8 mouse cellular contexts compared by ENCODE assay signal in the genomic region with DNA sequence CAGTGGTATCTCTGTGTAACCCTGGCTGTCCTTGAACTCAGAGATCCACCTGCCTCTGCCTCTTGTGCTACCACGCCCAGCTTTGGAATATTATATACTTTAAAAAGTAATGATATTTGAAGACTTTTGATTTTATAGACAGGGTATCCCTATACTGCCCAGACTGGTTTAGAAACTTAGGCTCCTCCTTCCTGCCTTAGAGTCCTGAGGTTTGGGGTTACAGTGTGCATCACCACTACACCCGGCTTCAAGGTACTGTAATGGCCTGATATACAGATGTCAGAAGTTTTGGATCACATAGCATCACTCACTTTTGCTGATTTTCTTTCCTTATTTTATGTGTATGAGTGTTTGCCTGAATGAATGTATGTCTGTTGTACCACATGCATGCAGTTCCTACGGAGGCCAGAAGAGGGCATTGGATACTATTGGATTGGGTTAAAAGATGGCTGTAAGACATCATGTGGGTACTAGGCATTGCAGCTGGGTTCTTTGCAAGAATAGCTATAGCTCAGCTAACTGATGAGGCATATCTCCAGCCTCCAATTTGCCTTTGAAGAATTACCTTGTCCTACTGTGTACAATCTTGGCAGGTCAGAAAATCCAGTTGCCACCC. TPM values are rescaled to one million over a fixed set of nuclear protein-coding genes. Genes with fewer than 3 reads are reported as not detected.
DNase-seq lines count a peak whose midpoint lies in the region; ATAC-seq and TF ChIP-seq lines count a peak whose summit lies in the region.

No protein-coding gene starts in this region.

- DNase-seq in heart, postnatal 10 days, result peak; percentile 24 to 59
- no peak for DNase-seq in heart, embryonic 10.5 days (ENCODE audit: low spot score)
- peak; percentile 26 to 58 for DNase-seq in CD8-positive naive resting alpha-beta T cell, adult 2 months (ENCODE audit: low read depth in 2 of 2, low spot score in 2 of 2)
- DNase-seq in adrenal gland, postnatal 36 days, result peak; percentile 64 to 72
- peak; percentile 77 for DNase-seq in kidney, adult 2 months
- DNase-seq in thymus, postnatal 4 days, result peak; percentile 85
- no peak for DNase-seq in layer of hippocampus, adult 18-20 months (ENCODE audit: low spot score in 2 of 2)

- no peak overlapping the region for H3K27ac ChIP-seq in heart, embryonic 10.5 days
- no peak overlapping the region for H3K27ac ChIP-seq in kidney, adult 2 months (ENCODE audit: insufficient read depth, low read depth, low read length)

- H3K9me3 ChIP-seq in heart, embryonic 10.5 days, result no peaks in the 10 kb centered on the region

- peak; percentile 36; the same call in 1 of the 2 replicates for TF ChIP-seq CTCF in kidney, adult 2 months (conservative IDR thresholded peaks at IDR 0.05; ENCODE audit: insufficient read depth, insufficient read length, low read depth, low read length)

- intact Hi-C loops in heart, postnatal 10 days (cut with DNase I), result no loop called here

- H3K27me3 ChIP-seq in heart, embryonic 10.5 days (ENCODE audit: insufficient read depth, poor library complexity, severe bottlenecking), result no peaks in the 10 kb centered on the region
- H3K27me3 ChIP-seq in kidney, adult 2 months (replicated peaks; ENCODE audit: control insufficient read depth, insufficient read depth, low read length), result no peaks in the 10 kb centered on the region

- ATAC-seq in megakaryocyte progenitor cell, adult 5-6 weeks (replicated peaks; ENCODE audit: poor library complexity), result peak; percentile 88

- peaks cover 14% of the 10 kb centered on the region for H3K4me1 ChIP-seq in heart, embryonic 10.5 days
- peaks cover 32% of the 10 kb centered on the region for H3K4me1 ChIP-seq in kidney, adult 2 months (ENCODE audit: control insufficient read depth, insufficient read depth, low read length)

- no peak overlapping the region for H3K4me3 ChIP-seq in heart, embryonic 10.5 days
- no peak overlapping the region for H3K4me3 ChIP-seq in kidney, adult 2 months (ENCODE audit: insufficient read depth, low read depth, low read length)

- H3K36me3 ChIP-seq in heart, embryonic 10.5 days, result peaks cover 3% of the 10 kb centered on the region; the same call in 1 of the 2 replicates
- H3K36me3 ChIP-seq in kidney, adult 2 months (ENCODE audit: control insufficient read depth, insufficient read depth, low read length), result no peaks in the 10 kb centered on the region; the same call in 1 of the 2 replicates

- no peak for TF ChIP-seq POLR2A in kidney, adult 2 months (IDR thresholded peaks at IDR 0.05; ENCODE audit: low read depth, low read length)

- WGBS in heart, embryonic 10.5 days, result 61% methylated on average over 3 of the region's 3 CpGs
- 66% methylated on average over 3 of the region's 3 CpGs for WGBS in kidney, adult 2 months

RNA-seq across cellular contexts. Expression of gene Slc25a17, which starts 5.4 kb away (rescaled TPM):
- total RNA-seq in heart, postnatal 10 days (2021), result 10 to 100 TPM; 33.4 to 38.1 TPM
- polyA plus RNA-seq in heart, embryonic 10.5 days (2016; fragmentation: Nextera tagmentation; extraction: Ambion mirVana), result 58.5 and 70.4 TPM in 2 replicates
- 100 to 1,000 TPM in 1 of 2 experiments, 10 to 100 TPM in 1; 79.2 to 106 TPM for total RNA-seq in adrenal gland, postnatal 36 days (2021)
- polyA plus RNA-seq in kidney, adult 2 months (2012; rRNA removed), result 78.3 and 78.6 TPM in 2 replicates
- total RNA-seq in megakaryocyte progenitor cell, adult 5-6 weeks (2015), result 77.2 and 78.7 TPM in 2 replicates
- 89.4 and 90.6 TPM in 2 replicates for total RNA-seq in megakaryocyte progenitor cell, adult 5-6 weeks (2017)
- 10 to 100 TPM; 37.9 to 43.3 TPM for total RNA-seq in layer of hippocampus, adult 18-20 months (2021)

RNA-seq across cellular contexts. Expression of gene St13, which starts 44.6 kb away (rescaled TPM):
- total RNA-seq in heart, postnatal 10 days (2021), result 10 to 100 TPM; 89.0 to 93.6 TPM
- 154 and 183 TPM in 2 replicates for polyA plus RNA-seq in heart, embryonic 10.5 days (2016; fragmentation: Nextera tagmentation; extraction: Ambion mirVana)
- total RNA-seq in adrenal gland, postnatal 36 days (2021), result 100 to 1,000 TPM; 223 to 268 TPM
- 40.7 and 46.3 TPM in 2 replicates for polyA plus RNA-seq in kidney, adult 2 months (2012; rRNA removed)
- 155 and 166 TPM in 2 replicates for total RNA-seq in megakaryocyte progenitor cell, adult 5-6 weeks (2015)
- total RNA-seq in megakaryocyte progenitor cell, adult 5-6 weeks (2017), result 258 and 365 TPM in 2 replicates
- 100 to 1,000 TPM; 179 to 183 TPM for total RNA-seq in layer of hippocampus, adult 18-20 months (2021)

RNA-seq across cellular contexts. Expression of gene Xpnpep3, which starts 44.7 kb away (rescaled TPM):
- total RNA-seq in heart, postnatal 10 days (2021), result 10 to 100 TPM; 12.7 to 13.9 TPM
- polyA plus RNA-seq in heart, embryonic 10.5 days (2016; fragmentation: Nextera tagmentation; extraction: Ambion mirVana), result 12.3 and 15.1 TPM in 2 replicates
- 10 to 100 TPM; 24.3 to 26.8 TPM for total RNA-seq in adrenal gland, postnatal 36 days (2021)
- polyA plus RNA-seq in kidney, adult 2 months (2012; rRNA removed), result 9.6 and 10.7 TPM in 2 replicates
- total RNA-seq in megakaryocyte progenitor cell, adult 5-6 weeks (2015), result 7.2 and 8.5 TPM in 2 replicates
- total RNA-seq in megakaryocyte progenitor cell, adult 5-6 weeks (2017), result 17.5 and 27.8 TPM in 2 replicates
- 10 to 100 TPM; 14.3 to 16.6 TPM for total RNA-seq in layer of hippocampus, adult 18-20 months (2021)

RNA-seq across cellular contexts. Expression of gene Dnajb7, which starts 52.8 kb away (rescaled TPM):
- total RNA-seq in heart, postnatal 10 days (2021), result not detected
- 1.5 and 1.7 TPM in 2 replicates for polyA plus RNA-seq in heart, embryonic 10.5 days (2016; fragmentation: Nextera tagmentation; extraction: Ambion mirVana)
- not detected for total RNA-seq in adrenal gland, postnatal 36 days (2021)
- polyA plus RNA-seq in kidney, adult 2 months (2012; rRNA removed), result 0.06 TPM in 1 of 2 replicates, not detected in the other
- not detected in 2 replicates for total RNA-seq in megakaryocyte progenitor cell, adult 5-6 weeks (2015)
- total RNA-seq in megakaryocyte progenitor cell, adult 5-6 weeks (2017), result 0.17 TPM in 1 of 2 replicates, not detected in the other
- not detected for total RNA-seq in layer of hippocampus, adult 18-20 months (2021)

Comparison
In these comparisons a context has a peak if more than half of its experiments do, and no peak if none do; other contexts are left out.
1. DNase-seq: peak in heart, postnatal 10 days (2 of 2), CD8-positive naive resting alpha-beta T cell, adult 2 months (2 of 2), adrenal gland, postnatal 36 days (2 of 2), kidney, adult 2 months (single experiment) and thymus, postnatal 4 days (single experiment); none in heart, embryonic 10.5 days (single experiment) and layer of hippocampus, adult 18-20 months (0 of 2).